Mouse (Mus musculus) liver, postnatal 0 days (tissue): ENCODE results near the gene Mrtfb. TPM values are rescaled to one million over a fixed set of nuclear protein-coding genes. Genes with fewer than 3 reads are reported as not detected.

ENCODE experiments used
- ATAC-seq: fragments of 200-750 bp; cut with Nextera tagmentation; 2 replicates; pipeline ENCODE4 v1.8.0; 2017; ENCODE audit warnings: mild to moderate bottlenecking, moderate library complexity
- DNase-seq: peaks from one replicate; pipeline ENCODE4 v3.0.0-alpha.2; 2016
- H3K27ac ChIP-seq: fragments of 300-500 bp; sonication (generic); 2 replicates; pipeline ENCODE4 v1.5.1; 2014; ENCODE audit warnings: antibody characterized with exemption, moderate library complexity, mild to moderate bottlenecking, low read depth
- H3K27me3 ChIP-seq: fragments of 300-500 bp; sonication (generic); 2 replicates; pipeline ENCODE4 v1.6.1; 2014; ENCODE audit warnings: low read length, control low read depth, mixed read lengths; ENCODE audit not compliant: insufficient read depth
- H3K36me3 ChIP-seq: fragments of 300-500 bp; sonication (generic); replicated peaks from 2 replicates; pipeline ENCODE4 v1.6.1; 2014; ENCODE audit warnings: mild to moderate bottlenecking, control low read depth, low read length, moderate library complexity, mixed read lengths; ENCODE audit not compliant: insufficient read depth
- H3K4me1 ChIP-seq: fragments of 300-500 bp; sonication (generic); 2 replicates; pipeline ENCODE4 v1.6.1; 2014; ENCODE audit warnings: antibody characterized with exemption, mild to moderate bottlenecking, control low read depth; ENCODE audit not compliant: insufficient read depth
- H3K4me2 ChIP-seq: fragments of 300-500 bp; sonication (generic); 2 replicates; pipeline ENCODE4 v1.6.1; 2014; ENCODE audit warnings: low read depth, mild to moderate bottlenecking, low read length, moderate library complexity, mixed read lengths
- H3K4me3 ChIP-seq: fragments of 300-500 bp; sonication (generic); 2 replicates; pipeline ENCODE4 v1.5.1; 2014; ENCODE audit warnings: low read depth, low read length
- H3K9ac ChIP-seq: fragments of 300-500 bp; sonication (generic); replicated peaks from 2 replicates; pipeline ENCODE4 v1.6.1; 2014; ENCODE audit warnings: mild to moderate bottlenecking, moderate library complexity
- H3K9me3 ChIP-seq: fragments of 300-500 bp; sonication (generic); 2 replicates; pipeline ENCODE4 v1.6.1; 2016; ENCODE audit warnings: mild to moderate bottlenecking, control low read depth, low read length, mixed read lengths
- CTCF ChIP-seq: sonication (generic); IDR thresholded peaks from 2 replicates; pipeline ENCODE4 v1.5.1; 2016; ENCODE audit warnings: antibody characterized with exemption, low read depth
- EP300 ChIP-seq: IDR thresholded peaks from 2 replicates; pipeline ENCODE4 v1.6.1; 2016; ENCODE audit warnings: antibody characterized with exemption, low read depth, mild to moderate bottlenecking
- WGBS: fragments of 180-500 bp; shearing (Covaris S2); extraction: QIAGEN DNeasy Blood & Tissue Kit; methylation state at CpG from one replicate; pipeline ENCODE4 v1.1.7; 2014; ENCODE audit not compliant: insufficient replicate concordance; 5-methylcytosine and 5-hydroxymethylcytosine counted together
- polyA plus RNA-seq: library from polyadenylated mRNA; unstranded; fragments of >200 nt; fragmentation: Nextera tagmentation; extraction: Ambion mirVana; gene quantifications from 2 replicates; pipeline ENCODE4 v1.2.1, GENCODE M21; 2015

Mrtfb gene
- polyA plus RNA-seq, 1 experiment from 2014 or later = 5.8 TPM

GRCm38 (mm10) chr16:13422522-13422921 is 166.2 kb downstream of the Mrtfb start:
- Histone ChIP-seq H3K27ac (no peak overlapping the region), H3K9me3 (no peaks in the 10 kb centered on the region), H3K4me2 (no peak overlapping the region), H3K36me3 (0 out of 2 replicates have a peak, but pooled peaks cover 2% of the 10 kb centered on the region), H3K27me3 (no peaks in the 10 kb centered on the region), H3K4me1 (no peaks in the 10 kb centered on the region), H3K4me3 (no peak overlapping the region), H3K9ac (no peak overlapping the region)
- no peak for DNase-seq
- TF ChIP-seq EP300 (no peak), CTCF (no peak)
- no peak for ATAC-seq
- WGBS = 60% methylated on average over 3 of the region's 3 CpGs

- no peaks in the 10 kb centered on the region for H3K9me3 ChIP-seq
- H3K4me1 ChIP-seq = no peaks in the 10 kb centered on the region
- DNase-seq = no peak
- H3K4me2 ChIP-seq = no peak overlapping the region
- no peak for TF ChIP-seq EP300
- TF ChIP-seq CTCF = no peak
- no peak overlapping the region for H3K9ac ChIP-seq
- ATAC-seq = no peak
- H3K27me3 ChIP-seq = no peaks in the 10 kb centered on the region
- no peak overlapping the region for H3K4me3 ChIP-seq
- WGBS = 40% methylated on average over 8 of the region's 8 CpGs
- H3K27ac ChIP-seq = no peak overlapping the region
- no peaks in the 10 kb centered on the region for H3K36me3 ChIP-seq
Measured at GRCm38 (mm10) chr16:13423587-13424355, 167.5 kb downstream of the Mrtfb start.

- ATAC-seq (no peak), DNase-seq (no peak)
- Histone ChIP-seq H3K4me3 (no peak overlapping the region), H3K27ac (no peak overlapping the region), H3K36me3 (no peaks in the 10 kb centered on the region), H3K9ac (no peak overlapping the region), H3K27me3 (no peaks in the 10 kb centered on the region), H3K4me2 (no peak overlapping the region), H3K4me1 (no peaks in the 10 kb centered on the region), H3K9me3 (no peaks in the 10 kb centered on the region)
- TF ChIP-seq EP300 (no peak), CTCF (no peak)
- 80% methylated on average over 6 of the region's 6 CpGs for WGBS
Measured at GRCm38 (mm10) chr16:13425804-13426203, 169.5 kb downstream of the Mrtfb start.

- no peak for TF ChIP-seq CTCF
- ATAC-seq (no peak), DNase-seq (no peak)
- H3K4me1 ChIP-seq = no peaks in the 10 kb centered on the region
- WGBS = 77% methylated on average over 10 of the region's 10 CpGs
- no peaks in the 10 kb centered on the region for H3K9me3 ChIP-seq
- H3K36me3 ChIP-seq = no peaks in the 10 kb centered on the region
- no peak overlapping the region for H3K4me2 ChIP-seq
- H3K27ac ChIP-seq = no peak overlapping the region
- H3K4me3 ChIP-seq = no peak overlapping the region
- H3K27me3 ChIP-seq = no peaks in the 10 kb centered on the region
- no peak overlapping the region for H3K9ac ChIP-seq
Measured at GRCm38 (mm10) chr16:13426831-13427589, 170.7 kb downstream of the Mrtfb start.

- DNase-seq (no peak), ATAC-seq (no peak)
- no peak overlapping the region for H3K9ac ChIP-seq
- WGBS = 54% methylated on average over 5 of the region's 5 CpGs
- H3K36me3 ChIP-seq = no peaks in the 10 kb centered on the region
- no peak overlapping the region for H3K27ac ChIP-seq
- no peaks in the 10 kb centered on the region for H3K4me1 ChIP-seq
- no peaks in the 10 kb centered on the region for H3K9me3 ChIP-seq
- TF ChIP-seq EP300 (no peak), CTCF (no peak)
- no peaks in the 10 kb centered on the region for H3K27me3 ChIP-seq
- H3K4me3 ChIP-seq = no peak overlapping the region
- H3K4me2 ChIP-seq = no peak overlapping the region
Measured at GRCm38 (mm10) chr16:13428077-13428476, 171.8 kb downstream of the Mrtfb start.

- Histone ChIP-seq H3K27ac (no peak overlapping the region), H3K9me3 (no peaks in the 10 kb centered on the region), H3K9ac (no peak overlapping the region), H3K27me3 (no peaks in the 10 kb centered on the region), H3K4me3 (no peak overlapping the region), H3K4me1 (no peaks in the 10 kb centered on the region), H3K4me2 (no peak overlapping the region), H3K36me3 (no peaks in the 10 kb centered on the region)
- ATAC-seq (no peak), DNase-seq (no peak)
- 92% methylated on average over 1 of the region's 1 CpGs for WGBS
- TF ChIP-seq CTCF (no peak), EP300 (no peak)
Measured at GRCm38 (mm10) chr16:13428806-13429205, 172.5 kb downstream of the Mrtfb start.
